ENCODE assay signal across 23 mouse cellular contexts in genomic region chr8:39782162-39782530, GRCm38 (mm10).
A peak's percentile ranks its signal among the peaks of the same experiment; 100 is the strongest.
DNase-seq lines count a peak whose midpoint lies in the region; ATAC-seq and TF ChIP-seq lines count a peak whose summit lies in the region.
"Had no signal": no experiment of that assay in that cellular context is flagged by ENCODE, and none has a peak within 500 bp of the region (broad histone marks: within the 10 kb centered on the region; RNA-seq: fewer than 3 reads in every experiment).

No protein-coding gene starts in this region.

- peak in 1 of 2 experiments; percentile 33 for DNase-seq in layer of hippocampus, adult 2 months (ENCODE audit: low spot score in 2 of 2)
- no peak for DNase-seq in layer of hippocampus, adult 8-10 months (ENCODE audit: low spot score in 2 of 2)
- peak; percentile 52 for DNase-seq in brain, adult 2 months (ENCODE audit: low read depth, low spot score)
- no peak for DNase-seq in right cerebral cortex, adult 2 months (ENCODE audit: low spot score in 2 of 2)
- DNase-seq in ovary, postnatal 10 days (ENCODE audit: low spot score), result no peak
- DNase-seq: adrenal gland, adult 8-10 months; adrenal gland, postnatal 25 days; cerebellum, adult 11-12 months; cerebellum, adult 8-10 months; cerebellum, postnatal 10 days; cerebellum, postnatal 36 days; gastrocnemius, postnatal 10 days; gastrocnemius, postnatal 36 days; heart, adult 2 months had no signal

- peak; percentile 30; the same call in 1 of the 2 replicates for ATAC-seq in forebrain, embryonic 13.5 days
- ATAC-seq in forebrain, embryonic 12.5 days (ENCODE audit: low FRiP score), result no peak
- ATAC-seq in forebrain, embryonic 16.5 days, result peak; percentile 28; the same call in 1 of the 2 replicates
- ATAC-seq: activated CD4-positive, CD25-positive, alpha-beta regulatory T cell, adult 4 months; intestine, postnatal 0 days had no signal

- no peaks in the 10 kb centered on the region for H3K4me1 ChIP-seq in forebrain, embryonic 13.5 days
- no peaks in the 10 kb centered on the region for H3K4me1 ChIP-seq in forebrain, embryonic 12.5 days
- no peaks in the 10 kb centered on the region for H3K4me1 ChIP-seq in forebrain, embryonic 16.5 days (replicated peaks; ENCODE audit: control insufficient read depth, insufficient read depth, low read length)
- H3K4me1 ChIP-seq: heart, embryonic 10.5 days; heart, embryonic 13.5 days; hindbrain, embryonic 12.5 days; hindbrain, embryonic 15.5 days had no signal

- H3K9me3 ChIP-seq in forebrain, embryonic 13.5 days (replicated peaks), result no peaks in the 10 kb centered on the region
- H3K9me3 ChIP-seq in forebrain, embryonic 12.5 days, result no peaks in the 10 kb centered on the region
- H3K9me3 ChIP-seq in forebrain, embryonic 16.5 days (ENCODE audit: control insufficient read depth, low read length), result no peaks in the 10 kb centered on the region
- H3K9me3 ChIP-seq: heart, embryonic 10.5 days; heart, embryonic 13.5 days; hindbrain, embryonic 12.5 days; hindbrain, embryonic 15.5 days had no signal

- TF ChIP-seq CTCF in layer of hippocampus, adult 2 months (conservative IDR thresholded peaks at IDR 0.05), result no peak

- 82% methylated on average over 2 of the region's 2 CpGs for WGBS in forebrain, embryonic 13.5 days
- WGBS in forebrain, embryonic 12.5 days, result 78% methylated on average over 2 of the region's 2 CpGs
- 58% methylated on average over 2 of the region's 2 CpGs for WGBS in forebrain, embryonic 16.5 days

- no peaks in the 10 kb centered on the region for H3K36me3 ChIP-seq in forebrain, embryonic 13.5 days (ENCODE audit: poor library complexity, severe bottlenecking)
- H3K36me3 ChIP-seq in forebrain, embryonic 12.5 days (replicated peaks), result no peaks in the 10 kb centered on the region
- H3K36me3 ChIP-seq in forebrain, embryonic 16.5 days (ENCODE audit: control insufficient read depth, insufficient read depth), result no peaks in the 10 kb centered on the region
- H3K36me3 ChIP-seq: heart, embryonic 10.5 days; heart, embryonic 13.5 days; hindbrain, embryonic 12.5 days; hindbrain, embryonic 15.5 days had no signal

- H3K4me3 ChIP-seq in forebrain, embryonic 13.5 days, result no peak overlapping the region
- H3K4me3 ChIP-seq in forebrain, embryonic 12.5 days (replicated peaks), result no peak overlapping the region
- no peak overlapping the region for H3K4me3 ChIP-seq in layer of hippocampus, adult 2 months
- H3K4me3 ChIP-seq in forebrain, embryonic 16.5 days (replicated peaks; ENCODE audit: low read length), result no peak overlapping the region
- H3K4me3 ChIP-seq: heart, adult 2 months; heart, embryonic 10.5 days; heart, embryonic 13.5 days; hindbrain, embryonic 12.5 days; hindbrain, embryonic 15.5 days had no signal

- H3K27ac ChIP-seq in forebrain, embryonic 13.5 days, result no peak overlapping the region
- H3K27ac ChIP-seq in forebrain, embryonic 12.5 days, result no peak overlapping the region
- H3K27ac ChIP-seq in layer of hippocampus, adult 2 months, result peak overlapping the region; percentile 40; the same call in 1 of the 2 replicates
- no peak overlapping the region for H3K27ac ChIP-seq in forebrain, embryonic 16.5 days (ENCODE audit: low read length)
- H3K27ac ChIP-seq: heart, adult 2 months; heart, embryonic 10.5 days; heart, embryonic 13.5 days; hindbrain, embryonic 12.5 days; hindbrain, embryonic 15.5 days had no signal

- H3K4me2 ChIP-seq in forebrain, embryonic 13.5 days, result no peak overlapping the region
- no peak overlapping the region for H3K4me2 ChIP-seq in forebrain, embryonic 12.5 days
- H3K4me2 ChIP-seq in forebrain, embryonic 16.5 days (ENCODE audit: low read length), result no peak overlapping the region
- H3K4me2 ChIP-seq: heart, embryonic 13.5 days; hindbrain, embryonic 12.5 days; hindbrain, embryonic 15.5 days had no signal

- H3K9ac ChIP-seq in forebrain, embryonic 13.5 days, result no peak overlapping the region
- no peak overlapping the region for H3K9ac ChIP-seq in forebrain, embryonic 12.5 days
- H3K9ac ChIP-seq in forebrain, embryonic 16.5 days (replicated peaks; ENCODE audit: low read depth, low read length), result no peak overlapping the region
- H3K9ac ChIP-seq: heart, embryonic 13.5 days; hindbrain, embryonic 12.5 days; hindbrain, embryonic 15.5 days had no signal

- H3K27me3 ChIP-seq in forebrain, embryonic 13.5 days, result no peaks in the 10 kb centered on the region
- H3K27me3 ChIP-seq in forebrain, embryonic 12.5 days, result no peaks in the 10 kb centered on the region
- H3K27me3 ChIP-seq in forebrain, embryonic 16.5 days (replicated peaks; ENCODE audit: control insufficient read depth, insufficient read depth, low read length), result no peaks in the 10 kb centered on the region
- H3K27me3 ChIP-seq: heart, embryonic 13.5 days; hindbrain, embryonic 12.5 days; hindbrain, embryonic 15.5 days had no signal
